In genomic region chr16:58548042-58548441, GRCm38 (mm10) we compare ENCODE assay signal across 17 mouse cellular contexts.
"Had no signal": no experiment of that assay in that cellular context is flagged by ENCODE, and none has a peak within 500 bp of the region (broad histone marks: within the 10 kb centered on the region; RNA-seq: fewer than 3 reads in every experiment).

No protein-coding gene starts in this region.

- H3K36me3 ChIP-seq: limb, embryonic 12.5 days; limb, embryonic 15.5 days had no signal

- DNase-seq: kidney, adult 18-20 months; kidney, postnatal 36 days; left cerebral cortex, postnatal 4 days; liver, postnatal 0 days; lung, embryonic 14.5 days; midbrain, embryonic 14.5 days; thymus, adult 2 months; thymus, postnatal 25 days had no signal

- H3K9me3 ChIP-seq: limb, embryonic 12.5 days; limb, embryonic 15.5 days had no signal

- H3K27me3 ChIP-seq: limb, embryonic 12.5 days; limb, embryonic 15.5 days had no signal

- H3K4me1 ChIP-seq: limb, embryonic 12.5 days; limb, embryonic 15.5 days had no signal

- H3K4me2 ChIP-seq: limb, embryonic 12.5 days; limb, embryonic 15.5 days; liver, embryonic 11.5 days; lung, embryonic 14.5 days; midbrain, embryonic 11.5 days had no signal

- H3K27ac ChIP-seq: kidney, postnatal 0 days; limb, embryonic 12.5 days; limb, embryonic 15.5 days; liver, embryonic 14.5 days; macrophage had no signal

- H3K9ac ChIP-seq: limb, embryonic 12.5 days; limb, embryonic 15.5 days; liver, embryonic 14.5 days; liver, postnatal 0 days; lung, embryonic 14.5 days had no signal

- ATAC-seq: liver, postnatal 0 days; lung, postnatal 0 days had no signal

- H3K4me3 ChIP-seq: limb, embryonic 12.5 days; limb, embryonic 15.5 days; myocyte had no signal
